Mouse (Mus musculus): ENCODE measurements around the gene Jpt2.

GRCm38 (mm10) chr17:24935666-24936065 lies 24.8 kb downstream of the Jpt2 start:
- TF ChIP-seq CTCF (IDR thresholded peaks at IDR 0.05 in 2 of 3, conservative IDR thresholded peaks at IDR 0.05 in 1 of 3; ENCODE audit: control insufficient read depth in 1 of 3, insufficient read depth in 1 of 3, low read depth in 2 of 3, low read length in 3 of 3, poor library complexity in 1 of 3, severe bottlenecking in 1 of 3): no peak
- TF ChIP-seq EP300 (IDR thresholded peaks at IDR 0.05; ENCODE audit: low read depth in 1 of 2, low read length in 2 of 2): no peak
- no peak for TF ChIP-seq POLR2A (IDR thresholded peaks at IDR 0.05; ENCODE audit: control insufficient read depth in 1 of 2, insufficient read depth in 1 of 2, low read depth in 1 of 2, low read length in 2 of 2, poor library complexity in 1 of 2)
- no peak for TF ChIP-seq SIN3A (IDR thresholded peaks at IDR 0.05; ENCODE audit: low read length)
- TF ChIP-seq USF1 (IDR thresholded peaks at IDR 0.05; ENCODE audit: low read depth, low read length): no peak
- no peak for TF ChIP-seq TAL1 (IDR thresholded peaks at IDR 0.05; ENCODE audit: low read length)
- no peak for TF ChIP-seq ZNF384 (IDR thresholded peaks at IDR 0.05; ENCODE audit: low read depth, low read length)
- no peak for TF ChIP-seq TBP (IDR thresholded peaks at IDR 0.05; ENCODE audit: low read depth, low read length)
- no peak for TF ChIP-seq CHD2 (IDR thresholded peaks at IDR 0.05; ENCODE audit: low read length)
- no peak for TF ChIP-seq MEF2A (IDR thresholded peaks at IDR 0.05; ENCODE audit: extremely low read depth, insufficient replicate concordance, low read depth, low read length, poor library complexity, severe bottlenecking)
- TF ChIP-seq MYC (IDR thresholded peaks at IDR 0.05; ENCODE audit: low read depth, low read length): no peak
